Mouse (Mus musculus) forebrain, embryonic 13.5 days (tissue): Measurements from ENCODE around the gene Prkg1. TPM values are rescaled to one million over a fixed set of nuclear protein-coding genes. Genes with fewer than 3 reads are reported as not detected.
A peak's percentile ranks its signal among the peaks of the same experiment; 100 is the strongest.

ENCODE experiments used
- ATAC-seq: fragments of 200-750 bp; cut with Nextera tagmentation; 2 replicates; pipeline ENCODE4 v1.8.0; 2017
- H3K27ac ChIP-seq: fragments of 300-500 bp; sonication (generic); 2 replicates; pipeline ENCODE4 v1.5.1; 2015; ENCODE audit warnings: inconsistent platforms, mild to moderate bottlenecking, moderate library complexity
- H3K27me3 ChIP-seq: fragments of 300-500 bp; sonication (generic); 2 replicates; pipeline ENCODE4 v1.6.1; 2015; ENCODE audit warnings: mild to moderate bottlenecking, inconsistent platforms
- H3K36me3 ChIP-seq: fragments of 300-500 bp; sonication (generic); 2 replicates; pipeline ENCODE4 v1.6.1; 2015; ENCODE audit warnings: mild to moderate bottlenecking, inconsistent platforms; ENCODE audit not compliant: poor library complexity, severe bottlenecking
- H3K4me1 ChIP-seq: fragments of 300-500 bp; sonication (generic); 2 replicates; pipeline ENCODE4 v1.6.1; 2015; ENCODE audit warnings: inconsistent platforms
- H3K4me2 ChIP-seq: fragments of 300-500 bp; sonication (generic); 2 replicates; pipeline ENCODE4 v1.6.1; 2015; ENCODE audit warnings: inconsistent platforms, mild to moderate bottlenecking, moderate library complexity
- H3K4me3 ChIP-seq: fragments of 300-500 bp; sonication (generic); 2 replicates; pipeline ENCODE4 v1.5.1; 2015; ENCODE audit warnings: mild to moderate bottlenecking, inconsistent platforms
- H3K9ac ChIP-seq: fragments of 300-500 bp; sonication (generic); 2 replicates; pipeline ENCODE4 v1.6.1; 2015; ENCODE audit warnings: mild to moderate bottlenecking, inconsistent platforms
- H3K9me3 ChIP-seq: fragments of 300-500 bp; sonication (generic); replicated peaks from 2 replicates; pipeline ENCODE4 v1.6.1; 2016; ENCODE audit warnings: inconsistent platforms
- WGBS: fragments of 180-500 bp; shearing (Covaris S2); methylation state at CpG from one replicate; pipeline ENCODE4 v1.1.7; 2015; 5-methylcytosine and 5-hydroxymethylcytosine counted together
- polyA plus RNA-seq: library from polyadenylated mRNA; unstranded; fragments of >200 nt; fragmentation: Nextera tagmentation; extraction: Ambion mirVana; gene quantifications from 2 replicates; pipeline ENCODE4 v1.2.1, GENCODE M21; 2015

Gene Prkg1
- polyA plus RNA-seq, 1 experiment from 2014 or later, result 1.3 TPM

DNA sequence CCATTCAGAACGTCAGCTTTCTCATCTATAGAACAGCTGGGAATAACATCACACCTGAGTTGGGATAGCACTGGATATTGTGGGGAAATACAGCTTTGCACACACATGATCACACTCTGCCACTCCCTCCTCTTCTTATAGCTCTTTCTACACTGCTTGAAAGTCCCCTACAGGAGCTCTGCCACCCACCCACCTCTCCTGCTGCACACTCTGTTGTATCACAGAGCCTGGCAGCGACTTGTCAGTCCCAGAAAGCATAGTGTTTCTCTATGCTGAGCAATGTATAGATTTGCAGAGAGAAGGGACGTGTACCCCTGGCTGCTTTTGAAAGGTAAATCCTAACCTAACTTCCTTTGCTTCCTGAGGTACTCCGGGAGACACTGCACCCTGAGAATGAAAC lies 275.2 kb downstream of the Prkg1 start:
- Histone ChIP-seq H3K36me3 (no peaks in the 10 kb centered on the region), H3K27me3 (no peaks in the 10 kb centered on the region), H3K9me3 (no peaks in the 10 kb centered on the region), H3K4me2 (no peak overlapping the region), H3K9ac (no peak overlapping the region), H3K4me3 (no peak overlapping the region), H3K27ac (no peak overlapping the region), H3K4me1 (no peaks in the 10 kb centered on the region)
- ATAC-seq, result no peak
- WGBS, result 76% methylated on average over 4 of the region's 4 CpGs

DNA sequence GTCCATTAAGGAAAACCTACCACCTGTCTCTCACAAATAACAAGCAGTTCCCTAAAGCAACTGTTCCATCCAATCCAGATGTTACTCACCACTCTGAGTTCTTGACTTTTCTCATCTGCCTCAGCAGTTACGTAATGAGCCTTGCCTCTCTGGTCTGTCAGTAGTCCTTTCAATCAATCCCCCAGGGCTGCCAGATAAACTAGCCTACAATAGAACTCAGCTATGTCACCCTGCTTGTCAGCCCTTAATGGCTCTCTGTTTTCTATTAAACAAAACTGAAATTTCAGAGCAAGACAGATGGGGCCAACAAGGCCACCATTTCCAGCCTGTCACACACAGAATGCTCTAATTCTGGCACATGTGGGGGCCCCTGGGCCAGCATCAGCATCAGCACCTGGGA lies 293.1 kb downstream of the Prkg1 start:
- Histone ChIP-seq H3K4me3 (no peak overlapping the region), H3K27me3 (no peaks in the 10 kb centered on the region), H3K27ac (no peak overlapping the region), H3K9me3 (no peaks in the 10 kb centered on the region), H3K4me2 (no peak overlapping the region), H3K9ac (no peak overlapping the region), H3K36me3 (no peaks in the 10 kb centered on the region), H3K4me1 (peaks cover 4% of the 10 kb centered on the region)
- WGBS, result 46% methylated on average over 1 of the region's 1 CpGs
- 0 out of 2 replicates have a peak, but pooled peaks have one; percentile 38 for ATAC-seq

DNA sequence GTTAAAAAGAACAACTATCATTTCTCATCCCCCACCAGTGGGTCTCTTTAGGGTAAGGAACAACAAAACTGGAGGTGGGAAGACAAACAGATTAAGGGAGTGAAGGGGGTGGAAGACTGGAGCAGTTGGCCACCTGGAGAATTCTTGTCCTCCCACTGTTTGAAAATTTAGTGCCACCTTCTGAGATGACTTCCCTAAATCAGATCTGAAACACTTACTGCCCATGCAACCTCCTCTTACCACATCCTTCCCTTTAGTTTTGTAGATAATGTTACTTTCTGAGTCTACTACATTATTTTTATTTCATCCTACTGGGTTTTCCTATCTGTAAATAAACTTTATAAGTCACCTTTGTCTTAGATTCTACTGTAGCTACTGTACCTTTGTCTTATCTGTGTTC lies 304.6 kb downstream of the Prkg1 start:
- ATAC-seq, result no peak
- no peaks in the 10 kb centered on the region for H3K4me1 ChIP-seq
- H3K27ac ChIP-seq, result no peak overlapping the region
- H3K9me3 ChIP-seq, result no peaks in the 10 kb centered on the region
- no peak overlapping the region for H3K4me2 ChIP-seq
- H3K9ac ChIP-seq, result no peak overlapping the region
- no peaks in the 10 kb centered on the region for H3K36me3 ChIP-seq
- H3K27me3 ChIP-seq, result no peaks in the 10 kb centered on the region
- H3K4me3 ChIP-seq, result no peak overlapping the region

DNA sequence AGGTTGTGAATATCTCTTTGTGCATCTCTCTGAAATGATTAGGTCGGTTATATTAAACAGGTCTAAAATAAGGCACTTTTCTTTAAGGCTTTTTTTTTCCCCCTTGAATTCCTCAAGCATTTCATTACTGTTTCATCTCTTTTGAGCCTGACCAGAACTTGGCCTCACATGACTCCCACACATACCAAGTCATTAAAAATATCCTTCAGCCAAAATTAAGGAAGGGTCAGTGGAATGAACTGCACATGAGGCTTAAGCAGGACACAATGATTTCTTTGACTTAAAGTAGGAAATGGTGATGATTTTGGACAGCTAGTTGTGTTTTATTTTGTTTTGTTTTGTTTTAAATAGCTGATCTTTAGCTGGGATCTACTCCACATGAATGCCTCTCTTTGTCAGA lies 320.7 kb downstream of the Prkg1 start:
- Histone ChIP-seq H3K9ac (no peak overlapping the region), H3K9me3 (no peaks in the 10 kb centered on the region), H3K4me1 (0 out of 2 replicates have a peak, but pooled peaks cover 4% of the 10 kb centered on the region), H3K4me2 (no peak overlapping the region), H3K27me3 (no peaks in the 10 kb centered on the region), H3K27ac (no peak overlapping the region), H3K4me3 (no peak overlapping the region), H3K36me3 (no peaks in the 10 kb centered on the region)
- 81% methylated on average over 1 of the region's 1 CpGs for WGBS
- no peak for ATAC-seq

DNA sequence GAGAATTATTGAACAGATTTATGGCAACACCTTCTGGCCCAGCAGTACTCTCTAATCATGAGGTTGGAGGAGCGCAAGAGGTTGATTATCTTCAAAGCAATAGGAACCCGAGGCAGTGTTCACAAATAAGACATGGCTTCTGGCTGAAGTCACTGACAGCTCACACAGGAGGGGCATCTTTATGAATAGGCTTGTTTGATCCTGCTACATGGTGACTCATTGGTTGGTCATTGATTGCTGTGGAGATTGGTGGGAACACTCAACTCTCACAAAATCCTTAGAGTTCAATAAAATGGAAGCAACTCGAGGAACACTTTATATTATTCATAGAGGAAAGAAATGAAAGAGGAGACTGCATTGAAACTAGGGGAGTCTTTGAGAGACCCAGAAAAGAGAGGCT lies 322.5 kb downstream of the Prkg1 start:
- Histone ChIP-seq H3K27me3 (no peaks in the 10 kb centered on the region), H3K36me3 (no peaks in the 10 kb centered on the region), H3K9ac (no peak overlapping the region), H3K4me3 (no peak overlapping the region), H3K4me2 (no peak overlapping the region), H3K4me1 (0 out of 2 replicates have a peak, but pooled peaks cover 4% of the 10 kb centered on the region), H3K9me3 (no peaks in the 10 kb centered on the region), H3K27ac (no peak overlapping the region)
- ATAC-seq, result no peak
- 71% methylated on average over 3 of the region's 3 CpGs for WGBS

DNA sequence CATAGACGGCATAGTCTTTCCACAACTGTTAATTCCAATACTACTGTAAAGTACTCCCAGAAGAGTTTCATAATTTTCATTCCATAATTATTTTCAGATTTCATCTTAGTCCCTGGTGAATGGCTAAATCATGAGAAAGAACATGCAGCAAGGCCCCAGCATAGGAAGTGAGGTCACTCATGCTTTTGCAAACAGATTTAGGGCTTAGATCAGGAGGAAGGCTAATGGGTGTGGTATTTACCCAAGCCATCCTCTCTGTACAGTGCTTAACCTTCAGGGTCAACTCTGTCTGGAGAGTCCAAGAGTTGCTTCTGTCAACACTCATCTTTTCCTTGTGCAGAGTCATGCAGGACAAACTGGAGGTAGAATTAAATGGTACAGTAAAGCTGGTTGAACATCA lies 331.4 kb downstream of the Prkg1 start:
- 100% methylated on average over 1 of the region's 1 CpGs for WGBS
- ATAC-seq, result no peak
- Histone ChIP-seq H3K9ac (no peak overlapping the region), H3K4me3 (no peak overlapping the region), H3K4me1 (no peaks in the 10 kb centered on the region), H3K36me3 (no peaks in the 10 kb centered on the region), H3K27me3 (no peaks in the 10 kb centered on the region), H3K4me2 (no peak overlapping the region), H3K27ac (no peak overlapping the region), H3K9me3 (no peaks in the 10 kb centered on the region)

DNA sequence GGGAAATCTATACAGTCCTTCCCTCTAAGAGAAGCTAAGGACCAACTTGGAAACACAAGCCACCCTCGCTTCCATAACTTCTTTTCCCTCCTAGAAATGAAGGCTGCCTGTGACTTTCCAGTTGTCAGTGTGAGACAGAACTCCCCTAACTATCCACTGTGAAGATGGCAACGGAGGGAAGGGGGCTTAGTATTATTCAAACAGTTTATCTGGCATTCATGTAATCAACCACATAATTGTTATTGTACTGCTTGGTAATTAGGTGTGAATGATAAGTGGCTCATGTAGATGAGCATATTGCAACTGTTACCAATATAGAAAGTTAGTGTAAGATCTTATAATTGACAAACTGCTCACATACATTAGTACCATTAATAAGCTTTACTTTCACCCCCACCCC lies 333.4 kb downstream of the Prkg1 start:
- H3K27ac ChIP-seq, result no peak overlapping the region
- no peak overlapping the region for H3K4me2 ChIP-seq
- H3K9ac ChIP-seq, result no peak overlapping the region
- 63% methylated on average over 2 of the region's 2 CpGs for WGBS
- no peaks in the 10 kb centered on the region for H3K36me3 ChIP-seq
- H3K4me3 ChIP-seq, result no peak overlapping the region
- no peak for ATAC-seq
- no peaks in the 10 kb centered on the region for H3K9me3 ChIP-seq
- no peaks in the 10 kb centered on the region for H3K4me1 ChIP-seq
- no peaks in the 10 kb centered on the region for H3K27me3 ChIP-seq

DNA sequence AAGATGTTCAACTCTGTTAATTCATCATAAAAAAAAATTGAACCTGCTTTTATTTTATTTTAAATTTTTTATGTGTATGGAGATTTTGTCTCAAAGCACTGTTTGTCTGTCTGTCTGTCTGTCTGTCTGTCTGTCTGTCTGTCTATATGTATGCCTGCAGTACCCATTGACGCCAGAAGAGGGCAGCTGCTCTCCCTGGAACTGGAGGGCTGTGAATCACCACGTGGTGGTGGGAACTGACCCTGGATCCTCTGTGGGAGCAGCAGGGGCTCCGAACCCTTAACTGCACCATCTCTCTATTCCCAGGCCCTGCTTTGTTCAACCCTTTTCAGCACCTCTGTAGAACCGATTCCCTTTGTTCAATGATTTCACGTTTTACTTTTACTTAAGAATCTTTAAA lies 338.7 kb downstream of the Prkg1 start:
- Histone ChIP-seq H3K4me3 (no peak overlapping the region), H3K36me3 (no peaks in the 10 kb centered on the region), H3K4me1 (no peaks in the 10 kb centered on the region), H3K4me2 (no peak overlapping the region), H3K27me3 (no peaks in the 10 kb centered on the region), H3K27ac (no peak overlapping the region), H3K9me3 (peaks cover 3% of the 10 kb centered on the region; the same call in 1 of the 2 replicates), H3K9ac (no peak overlapping the region)
- ATAC-seq, result no peak
- WGBS, result 71% methylated on average over 5 of the region's 5 CpGs

DNA sequence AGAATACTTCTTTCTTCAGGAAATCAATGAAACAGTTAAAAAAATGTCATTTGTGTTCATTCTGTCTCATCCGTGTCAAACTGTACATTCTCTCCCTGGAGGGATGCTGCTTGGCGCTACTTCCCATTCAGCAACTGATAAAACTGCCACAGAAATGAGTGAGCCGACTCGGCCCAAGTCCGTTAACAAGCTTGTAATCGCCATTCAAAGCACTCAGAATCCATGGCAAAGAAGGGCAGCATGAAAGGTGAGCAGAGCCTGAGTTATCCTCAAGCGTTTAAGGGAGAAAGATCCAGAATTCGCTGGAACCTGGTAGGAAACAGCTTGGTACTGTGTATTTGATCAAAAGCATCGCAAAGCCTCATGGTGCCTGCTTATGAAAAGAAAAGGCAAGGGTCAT lies 339.6 kb downstream of the Prkg1 start:
- 60% methylated on average over 9 of the region's 9 CpGs for WGBS
- H3K4me2 ChIP-seq, result no peak overlapping the region
- H3K9me3 ChIP-seq, result peaks cover 3% of the 10 kb centered on the region; the same call in 1 of the 2 replicates
- no peak overlapping the region for H3K9ac ChIP-seq
- H3K27me3 ChIP-seq, result no peaks in the 10 kb centered on the region
- no peak overlapping the region for H3K4me3 ChIP-seq
- H3K36me3 ChIP-seq, result no peaks in the 10 kb centered on the region
- no peak overlapping the region for H3K27ac ChIP-seq
- ATAC-seq, result no peak; the same call in 1 of the 2 replicates
- no peaks in the 10 kb centered on the region for H3K4me1 ChIP-seq

DNA sequence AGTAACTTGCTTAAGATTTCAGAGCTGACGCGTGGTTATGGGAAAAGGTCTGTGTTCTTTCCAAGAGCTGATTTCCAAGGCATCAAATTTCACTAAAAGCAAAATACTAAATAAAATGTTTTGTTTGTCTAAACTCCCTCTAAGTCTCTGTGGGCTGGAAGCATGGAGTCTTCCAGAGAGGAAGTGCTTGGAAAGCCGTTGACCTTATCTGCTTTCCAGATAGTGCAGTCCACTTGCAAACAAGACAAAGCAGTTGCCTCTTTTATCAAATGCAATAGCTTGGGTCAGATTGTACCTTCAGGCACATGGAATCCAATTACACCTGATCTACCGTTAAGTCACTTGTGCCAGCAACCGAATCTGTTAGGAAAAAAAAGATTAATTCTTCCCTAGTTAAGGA lies 340.5 kb downstream of the Prkg1 start:
- Histone ChIP-seq H3K27ac (no peak overlapping the region), H3K4me3 (no peak overlapping the region)
- WGBS, result 86% methylated on average over 5 of the region's 5 CpGs

DNA sequence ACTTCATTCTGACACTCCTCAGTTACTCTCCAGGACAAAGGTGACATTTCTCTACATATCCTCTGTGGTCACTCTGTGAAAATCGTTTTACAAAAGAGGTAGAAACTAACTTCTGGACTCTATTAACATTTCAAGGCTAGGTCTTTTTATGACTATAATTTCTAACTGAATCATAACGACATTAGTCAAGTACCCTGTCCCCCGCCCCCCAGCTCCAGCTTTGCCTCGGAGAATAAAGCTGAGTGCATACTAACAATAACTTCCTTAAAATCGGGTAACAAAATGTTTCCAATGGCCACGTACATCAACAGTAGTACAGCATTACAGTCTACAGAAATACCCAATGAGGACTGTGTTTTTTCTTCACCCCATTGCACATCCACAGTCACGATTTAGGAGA lies 351.3 kb downstream of the Prkg1 start:
- ATAC-seq, result no peak
- Histone ChIP-seq H3K4me1 (no peaks in the 10 kb centered on the region), H3K4me2 (no peak overlapping the region), H3K27ac (no peak overlapping the region), H3K27me3 (no peaks in the 10 kb centered on the region), H3K9me3 (no peaks in the 10 kb centered on the region), H3K36me3 (no peaks in the 10 kb centered on the region), H3K4me3 (no peak overlapping the region), H3K9ac (no peak overlapping the region)
- 82% methylated on average over 7 of the region's 7 CpGs for WGBS

More for the DNA sequence above, 340.5 kb downstream of the Prkg1 start:
- peaks cover 3% of the 10 kb centered on the region; the same call in 1 of the 2 replicates for H3K9me3 ChIP-seq
- no peaks in the 10 kb centered on the region for H3K4me1 ChIP-seq
- ATAC-seq, result no peak
- H3K9ac ChIP-seq, result no peak overlapping the region
- no peaks in the 10 kb centered on the region for H3K27me3 ChIP-seq
- no peak overlapping the region for H3K4me2 ChIP-seq
- H3K36me3 ChIP-seq, result no peaks in the 10 kb centered on the region

DNA sequence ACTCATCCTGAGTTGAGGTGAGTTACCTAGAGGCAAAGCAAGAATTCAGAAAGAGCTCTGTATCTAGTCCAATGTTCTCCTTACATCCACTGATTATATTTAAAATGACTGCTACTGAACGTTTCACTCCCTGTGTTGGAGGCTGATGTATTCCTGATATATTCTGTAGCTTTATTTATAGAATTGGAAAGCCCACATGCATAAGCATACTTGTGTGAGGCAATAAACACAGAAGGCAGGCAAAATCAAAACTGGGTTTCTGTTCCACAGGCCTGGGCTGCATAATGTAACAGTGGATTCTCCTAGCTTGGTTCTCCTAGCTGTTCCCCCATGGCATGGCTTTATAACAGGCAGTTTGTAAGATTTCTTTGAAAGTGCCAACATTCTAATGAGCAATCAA lies 368.7 kb downstream of the Prkg1 start:
- H3K9me3 ChIP-seq, result no peaks in the 10 kb centered on the region
- WGBS, result 85% methylated on average over 1 of the region's 1 CpGs
- no peak for ATAC-seq
- no peak overlapping the region for H3K27ac ChIP-seq
- no peak overlapping the region for H3K4me2 ChIP-seq
- H3K4me3 ChIP-seq, result no peak overlapping the region
- no peaks in the 10 kb centered on the region for H3K27me3 ChIP-seq
- H3K36me3 ChIP-seq, result no peaks in the 10 kb centered on the region
- no peak overlapping the region for H3K9ac ChIP-seq
- H3K4me1 ChIP-seq, result no peaks in the 10 kb centered on the region

DNA sequence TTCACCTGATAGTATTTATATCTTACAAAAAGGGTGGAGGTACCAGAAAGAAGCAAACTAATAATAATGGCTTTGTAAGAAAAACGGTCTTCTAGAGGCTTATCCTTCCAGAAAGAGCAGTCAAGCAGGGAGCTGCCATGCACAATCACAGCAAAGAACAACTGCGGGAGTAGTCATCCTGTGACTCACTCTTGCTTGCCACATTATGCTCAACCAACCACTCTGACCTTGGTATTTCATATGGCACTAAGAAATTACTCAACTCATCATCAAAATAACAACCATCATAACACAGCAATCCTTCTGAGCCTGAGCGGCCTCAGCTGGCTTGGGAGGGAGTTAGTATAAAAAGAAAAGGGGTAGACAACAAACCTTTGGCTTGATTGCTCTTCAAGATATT lies 379.5 kb downstream of the Prkg1 start:
- Histone ChIP-seq H3K27ac (no peak overlapping the region), H3K4me3 (no peak overlapping the region), H3K36me3 (no peaks in the 10 kb centered on the region), H3K9me3 (no peaks in the 10 kb centered on the region), H3K4me1 (peaks cover 6% of the 10 kb centered on the region; the same call in 1 of the 2 replicates), H3K9ac (no peak overlapping the region), H3K4me2 (no peak overlapping the region), H3K27me3 (no peaks in the 10 kb centered on the region)
- 86% methylated on average over 3 of the region's 3 CpGs for WGBS
- no peak for ATAC-seq
